Mouse (Mus musculus): ENCODE results near the gene Rspo4. TPM values are rescaled to one million over a fixed set of nuclear protein-coding genes. Genes with fewer than 3 reads are reported as not detected.

Rspo4 gene
- polyA plus RNA-seq (2012; rRNA removed), result 0.31 and 0.87 TPM in 2 replicates

DNA sequence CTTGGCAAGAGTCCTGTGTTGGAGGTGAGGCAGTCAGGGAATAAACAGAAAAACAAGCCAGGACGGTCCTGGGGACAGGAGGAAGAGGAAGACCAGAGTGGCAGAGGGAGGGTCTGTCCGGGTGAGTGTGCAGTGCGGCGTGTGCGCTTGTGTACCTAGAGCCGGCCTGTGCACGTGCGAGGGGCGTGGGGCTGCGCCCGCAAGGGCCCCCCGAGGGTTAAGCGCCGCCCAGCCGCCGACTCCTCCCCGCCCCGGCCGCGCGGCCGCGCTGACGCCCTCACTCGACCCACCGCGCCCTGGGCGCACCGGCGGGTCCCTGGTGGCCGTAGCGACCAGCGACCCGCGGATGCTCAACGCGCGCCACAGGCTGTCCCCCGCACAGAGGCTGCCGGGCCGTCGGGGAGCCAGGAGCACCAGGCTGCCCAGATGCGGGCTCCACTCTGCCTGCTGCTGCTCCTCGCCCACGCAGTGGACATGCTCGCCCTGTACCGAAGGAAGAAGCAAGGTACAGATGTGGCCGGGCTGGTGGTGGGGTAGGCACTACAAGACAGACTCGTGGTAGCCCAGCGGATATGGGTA, at the start of gene Rspo4:
Gene Rspo4, plus strand, starts transcription at position 280 of the 579 bp plus-strand sequence.
- DNase-seq, result no peak
- no peak for TF ChIP-seq POLR2A (IDR thresholded peaks at IDR 0.05; ENCODE audit: borderline replicate concordance, extremely low read depth, low read depth, low read length)
- TF ChIP-seq CTCF (IDR thresholded peaks at IDR 0.05; ENCODE audit: insufficient read depth, low read length), result no peak
- no peaks in the 10 kb centered on the region for H3K4me1 ChIP-seq (ENCODE audit: control insufficient read depth, insufficient read depth, low read length)
- 1% methylated on average over 48 of the region's 50 CpGs for WGBS
- H3K4me3 ChIP-seq (replicated peaks; ENCODE audit: extremely low read depth, low read depth, low read length), result peak within 1 kb of the TSS; percentile 16

DNA sequence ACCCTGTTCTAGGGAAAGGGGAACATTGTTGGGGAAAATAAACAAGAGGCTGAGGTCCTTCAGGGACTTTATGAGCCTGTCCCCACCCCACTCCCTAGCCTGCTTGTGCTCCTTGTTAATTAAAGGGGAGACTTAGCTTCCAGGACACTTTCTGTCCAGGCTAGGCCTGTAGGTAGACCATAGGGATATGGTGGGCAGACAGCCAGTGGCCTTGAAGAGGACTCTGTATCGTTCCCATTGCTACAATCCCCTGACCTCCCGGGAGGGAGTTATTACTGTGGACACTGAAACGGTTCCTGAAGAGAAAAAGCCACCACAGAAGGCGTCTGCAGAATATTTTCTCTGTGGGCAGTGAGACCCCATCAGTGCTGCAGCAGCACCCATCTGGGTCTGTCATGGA, 27.1 kb upstream of the Rspo4 start:
- TF ChIP-seq POLR2A (IDR thresholded peaks at IDR 0.05; ENCODE audit: borderline replicate concordance, extremely low read depth, low read depth, low read length) (no peak), CTCF (IDR thresholded peaks at IDR 0.05; ENCODE audit: insufficient read depth, low read length) (no peak)
- Histone ChIP-seq H3K4me3 (replicated peaks; ENCODE audit: extremely low read depth, low read depth, low read length) (no peak overlapping the region), H3K4me1 (ENCODE audit: control insufficient read depth, insufficient read depth, low read length) (no peaks in the 10 kb centered on the region)
- no peak for DNase-seq
- WGBS, result 73% methylated on average over 4 of the region's 4 CpGs

- no peak for DNase-seq
- WGBS, result 39% methylated on average over 5 of the region's 5 CpGs
- TF ChIP-seq POLR2A (IDR thresholded peaks at IDR 0.05; ENCODE audit: borderline replicate concordance, extremely low read depth, low read depth, low read length), result no peak
- TF ChIP-seq CTCF (IDR thresholded peaks at IDR 0.05; ENCODE audit: insufficient read depth, low read length), result 0 out of 2 replicates have a peak, but pooled peaks have one; percentile 20
- no peaks in the 10 kb centered on the region for H3K4me1 ChIP-seq (ENCODE audit: control insufficient read depth, insufficient read depth, low read length)
- no peak overlapping the region for H3K4me3 ChIP-seq (replicated peaks; ENCODE audit: extremely low read depth, low read depth, low read length)
Measured at GRCm38 (mm10) chr2:151862257-151862810, 19.6 kb downstream of the Rspo4 start.

DNA sequence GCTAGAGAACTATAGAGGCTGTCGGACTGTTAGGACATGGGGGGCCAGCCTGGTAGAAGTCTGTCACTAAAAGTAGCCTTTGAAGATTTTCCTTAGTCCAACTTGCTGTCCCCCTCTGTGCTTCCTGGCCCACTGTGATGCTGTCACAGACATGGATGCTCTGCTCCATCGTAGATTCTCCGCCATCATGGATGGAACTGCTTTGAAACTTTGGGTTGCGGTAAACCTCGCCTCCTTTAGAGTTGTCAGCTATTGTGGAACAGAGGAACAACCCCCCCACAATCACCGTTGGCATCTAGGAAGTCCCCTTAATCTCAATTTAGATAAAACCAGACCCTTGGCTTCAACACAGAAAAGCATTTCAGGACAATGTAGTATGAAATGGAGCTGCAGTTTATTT, 22.2 kb downstream of the Rspo4 start:
- no peak for TF ChIP-seq CTCF (IDR thresholded peaks at IDR 0.05; ENCODE audit: insufficient read depth, low read length)
- no peak for TF ChIP-seq POLR2A (IDR thresholded peaks at IDR 0.05; ENCODE audit: borderline replicate concordance, extremely low read depth, low read depth, low read length)

GRCm38 (mm10) chr2:151866487-151866886, 23.8 kb downstream of the Rspo4 start:
- DNase-seq, result peak; percentile 38
- 26% methylated on average over 4 of the region's 4 CpGs for WGBS
- Histone ChIP-seq H3K4me3 (replicated peaks; ENCODE audit: extremely low read depth, low read depth, low read length) (no peak overlapping the region), H3K4me1 (ENCODE audit: control insufficient read depth, insufficient read depth, low read length) (no peaks in the 10 kb centered on the region)
- TF ChIP-seq CTCF (IDR thresholded peaks at IDR 0.05; ENCODE audit: insufficient read depth, low read length) (peak; percentile 57), POLR2A (IDR thresholded peaks at IDR 0.05; ENCODE audit: borderline replicate concordance, extremely low read depth, low read depth, low read length) (no peak)

More for the DNA sequence above, 22.2 kb downstream of the Rspo4 start:
- 82% methylated on average over 6 of the region's 6 CpGs for WGBS
- DNase-seq, result no peak
- H3K4me3 ChIP-seq (replicated peaks; ENCODE audit: extremely low read depth, low read depth, low read length), result no peak overlapping the region
- no peaks in the 10 kb centered on the region for H3K4me1 ChIP-seq (ENCODE audit: control insufficient read depth, insufficient read depth, low read length)

DNA sequence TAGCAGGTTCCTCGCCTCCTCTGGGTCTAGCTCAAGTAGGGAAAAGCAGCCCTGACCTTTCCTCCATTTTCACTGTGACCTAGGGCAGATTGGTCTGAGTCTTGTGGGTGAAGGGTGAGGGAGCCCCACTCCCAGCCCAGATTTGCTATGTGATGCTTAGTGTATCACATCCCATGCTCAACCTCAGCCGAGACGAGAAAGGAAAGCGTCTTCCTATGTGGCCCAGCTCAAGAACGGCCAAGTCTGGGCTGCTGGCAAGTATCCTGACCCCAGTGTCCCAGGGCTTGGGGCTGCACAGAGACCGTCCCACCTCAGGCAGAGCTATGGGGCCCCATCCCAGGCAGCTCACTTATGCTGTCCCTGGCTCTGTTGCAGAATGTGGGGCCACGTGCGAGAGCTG, 25.5 kb downstream of the Rspo4 start:
- H3K4me3 ChIP-seq (replicated peaks; ENCODE audit: extremely low read depth, low read depth, low read length), result no peak overlapping the region
- WGBS, result 74% methylated on average over 8 of the region's 8 CpGs
- TF ChIP-seq POLR2A (IDR thresholded peaks at IDR 0.05; ENCODE audit: borderline replicate concordance, extremely low read depth, low read depth, low read length) (no peak), CTCF (IDR thresholded peaks at IDR 0.05; ENCODE audit: insufficient read depth, low read length) (no peak)
- no peak for DNase-seq
- no peaks in the 10 kb centered on the region for H3K4me1 ChIP-seq (ENCODE audit: control insufficient read depth, insufficient read depth, low read length)

- Histone ChIP-seq H3K4me3 (replicated peaks; ENCODE audit: extremely low read depth, low read depth, low read length) (no peak overlapping the region), H3K4me1 (ENCODE audit: control insufficient read depth, insufficient read depth, low read length) (no peaks in the 10 kb centered on the region)
- DNase-seq, result no peak
- no peak for TF ChIP-seq POLR2A (IDR thresholded peaks at IDR 0.05; ENCODE audit: borderline replicate concordance, extremely low read depth, low read depth, low read length)
- TF ChIP-seq CTCF (IDR thresholded peaks at IDR 0.05; ENCODE audit: insufficient read depth, low read length), result no peak
Measured at GRCm38 (mm10) chr2:151874551-151874950, 31.8 kb downstream of the Rspo4 start.

DNA sequence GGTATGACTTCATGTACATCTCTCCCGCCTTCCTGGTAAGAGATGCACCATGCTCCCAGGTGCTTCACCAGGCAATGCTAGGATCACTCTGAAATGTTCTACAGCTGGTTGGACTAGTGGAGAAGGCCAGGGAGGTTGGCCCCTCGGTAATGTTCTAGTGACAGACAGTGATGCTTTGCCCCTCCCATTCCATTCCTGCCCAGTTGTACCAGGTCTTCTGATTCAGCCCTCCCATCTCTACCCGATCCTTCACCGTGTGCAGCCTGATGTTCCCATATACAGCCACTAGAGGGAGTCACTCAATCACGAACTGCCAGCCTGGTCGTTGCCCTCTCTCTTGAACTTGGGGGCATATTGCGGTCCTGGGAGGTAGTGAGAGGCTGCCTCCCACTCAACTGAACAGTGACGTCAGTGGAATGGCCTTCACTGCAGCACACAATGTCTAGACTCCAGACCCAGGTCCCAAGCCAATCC, 33.3 kb downstream of the Rspo4 start:
- 13% methylated on average over 8 of the region's 8 CpGs for WGBS

GRCm38 (mm10) chr2:151878645-151879044, 35.9 kb downstream of the Rspo4 start:
- Histone ChIP-seq H3K4me3 (replicated peaks; ENCODE audit: extremely low read depth, low read depth, low read length) (no peak overlapping the region), H3K4me1 (ENCODE audit: control insufficient read depth, insufficient read depth, low read length) (no peaks in the 10 kb centered on the region)
- TF ChIP-seq POLR2A (IDR thresholded peaks at IDR 0.05; ENCODE audit: borderline replicate concordance, extremely low read depth, low read depth, low read length) (no peak), CTCF (IDR thresholded peaks at IDR 0.05; ENCODE audit: insufficient read depth, low read length) (no peak)
- no peak for DNase-seq
- WGBS, result 72% methylated on average over 3 of the region's 3 CpGs

More for the DNA sequence above, 33.3 kb downstream of the Rspo4 start:
- TF ChIP-seq POLR2A (IDR thresholded peaks at IDR 0.05; ENCODE audit: borderline replicate concordance, extremely low read depth, low read depth, low read length) (no peak), CTCF (IDR thresholded peaks at IDR 0.05; ENCODE audit: insufficient read depth, low read length) (peak; percentile 88)
- H3K4me1 ChIP-seq (ENCODE audit: control insufficient read depth, insufficient read depth, low read length), result no peaks in the 10 kb centered on the region
- peak; percentile 47 for DNase-seq
- H3K4me3 ChIP-seq (replicated peaks; ENCODE audit: extremely low read depth, low read depth, low read length), result no peak overlapping the region

- Histone ChIP-seq H3K4me1 (ENCODE audit: control insufficient read depth, insufficient read depth, low read length) (no peaks in the 10 kb centered on the region), H3K4me3 (replicated peaks; ENCODE audit: extremely low read depth, low read depth, low read length) (no peak overlapping the region)
- TF ChIP-seq POLR2A (IDR thresholded peaks at IDR 0.05; ENCODE audit: borderline replicate concordance, extremely low read depth, low read depth, low read length), result no peak
- TF ChIP-seq CTCF (IDR thresholded peaks at IDR 0.05; ENCODE audit: insufficient read depth, low read length), result no peak
- WGBS, result 48% methylated on average over 2 of the region's 2 CpGs
- no peak for DNase-seq
Measured at GRCm38 (mm10) chr2:151879760-151880159, 37.0 kb downstream of the Rspo4 start.
